Mouse (Mus musculus): ENCODE data around the gene Krt15. TPM values are rescaled to one million over a fixed set of nuclear protein-coding genes. Genes with fewer than 3 reads are reported as not detected.

Gene Krt15
- polyA plus RNA-seq, 1 experiment from 2014 or later = 0.90 TPM

GRCm38 (mm10) chr11:100140966-100141365, 5.2 kb upstream of the Krt15 start:
- DNase-seq (ENCODE audit: low spot score) (no peak), ATAC-seq (replicated peaks; ENCODE audit: low FRiP score) (no peak)
- H3K9ac ChIP-seq (ENCODE audit: low read length) = no peak overlapping the region
- no peaks in the 10 kb centered on the region for H3K36me3 ChIP-seq (ENCODE audit: control insufficient read depth, insufficient read depth, low read length)
- no peak overlapping the region for H3K27ac ChIP-seq (ENCODE audit: low read depth, low read length)
- 90% methylated on average over 21 of the region's 21 CpGs for WGBS
- H3K4me3 ChIP-seq (ENCODE audit: low read depth, low read length) = no peak overlapping the region
- peaks cover 12% of the 10 kb centered on the region; the same call in 1 of the 2 replicates for H3K4me1 ChIP-seq (replicated peaks; ENCODE audit: control insufficient read depth, insufficient read depth, low read length)
- H3K4me2 ChIP-seq (ENCODE audit: low read depth, low read length, severe bottlenecking) = no peak overlapping the region
- H3K9me3 ChIP-seq (ENCODE audit: control insufficient read depth, low read length) = no peaks in the 10 kb centered on the region
- H3K27me3 ChIP-seq (ENCODE audit: control insufficient read depth, insufficient read depth, low read length) = peaks cover 9% of the 10 kb centered on the region

GRCm38 (mm10) chr11:100139391-100139790, 3.7 kb upstream of the Krt15 start:
- H3K27ac ChIP-seq (ENCODE audit: low read depth, low read length) = no peak overlapping the region
- DNase-seq (ENCODE audit: low spot score) = no peak

GRCm38 (mm10) chr11:100138809-100139208, 3.1 kb upstream of the Krt15 start:
- no peak for ATAC-seq (replicated peaks; ENCODE audit: low FRiP score)
- 44% methylated on average over 7 of the region's 7 CpGs for WGBS
- Histone ChIP-seq H3K27ac (ENCODE audit: low read depth, low read length) (no peak overlapping the region), H3K9me3 (ENCODE audit: control insufficient read depth, low read length) (no peaks in the 10 kb centered on the region), H3K4me3 (ENCODE audit: low read depth, low read length) (no peak overlapping the region), H3K27me3 (ENCODE audit: control insufficient read depth, insufficient read depth, low read length) (no peaks in the 10 kb centered on the region), H3K4me2 (ENCODE audit: low read depth, low read length, severe bottlenecking) (no peak overlapping the region), H3K9ac (ENCODE audit: low read length) (no peak overlapping the region), H3K36me3 (ENCODE audit: control insufficient read depth, insufficient read depth, low read length) (no peaks in the 10 kb centered on the region), H3K4me1 (replicated peaks; ENCODE audit: control insufficient read depth, insufficient read depth, low read length) (peaks cover 9% of the 10 kb centered on the region; the same call in 1 of the 2 replicates)
- DNase-seq (ENCODE audit: low spot score) = no peak

More at GRCm38 (mm10) chr11:100139391-100139790, 3.7 kb upstream of the Krt15 start:
- no peak for ATAC-seq (replicated peaks; ENCODE audit: low FRiP score)
- H3K9ac ChIP-seq (ENCODE audit: low read length) = no peak overlapping the region
- no peaks in the 10 kb centered on the region for H3K9me3 ChIP-seq (ENCODE audit: control insufficient read depth, low read length)
- no peak overlapping the region for H3K4me2 ChIP-seq (ENCODE audit: low read depth, low read length, severe bottlenecking)
- no peak overlapping the region for H3K4me3 ChIP-seq (ENCODE audit: low read depth, low read length)
- 87% methylated on average over 2 of the region's 2 CpGs for WGBS
- H3K27me3 ChIP-seq (ENCODE audit: control insufficient read depth, insufficient read depth, low read length) = 0 out of 2 replicates have a peak, but pooled peaks cover 2% of the 10 kb centered on the region
- peaks cover 9% of the 10 kb centered on the region; the same call in 1 of the 2 replicates for H3K4me1 ChIP-seq (replicated peaks; ENCODE audit: control insufficient read depth, insufficient read depth, low read length)
- H3K36me3 ChIP-seq (ENCODE audit: control insufficient read depth, insufficient read depth, low read length) = no peaks in the 10 kb centered on the region

GRCm38 (mm10) chr11:100137693-100138092, 2.0 kb upstream of the Krt15 start:
- Histone ChIP-seq H3K36me3 (ENCODE audit: control insufficient read depth, insufficient read depth, low read length) (no peaks in the 10 kb centered on the region), H3K9me3 (ENCODE audit: control insufficient read depth, low read length) (no peaks in the 10 kb centered on the region), H3K27me3 (ENCODE audit: control insufficient read depth, insufficient read depth, low read length) (no peaks in the 10 kb centered on the region), H3K4me3 (ENCODE audit: low read depth, low read length) (no peak overlapping the region), H3K4me1 (replicated peaks; ENCODE audit: control insufficient read depth, insufficient read depth, low read length) (peaks cover 9% of the 10 kb centered on the region; the same call in 1 of the 2 replicates), H3K9ac (ENCODE audit: low read length) (no peak overlapping the region), H3K4me2 (ENCODE audit: low read depth, low read length, severe bottlenecking) (no peak overlapping the region), H3K27ac (ENCODE audit: low read depth, low read length) (no peak overlapping the region)
- ATAC-seq (replicated peaks; ENCODE audit: low FRiP score) = no peak
- no peak for DNase-seq (ENCODE audit: low spot score)
- 50% methylated on average over 5 of the region's 5 CpGs for WGBS

GRCm38 (mm10) chr11:100136559-100136958, 831 bp upstream of the Krt15 start:
- DNase-seq (ENCODE audit: low spot score) (no peak), ATAC-seq (replicated peaks; ENCODE audit: low FRiP score) (no peak)
- no peak overlapping the region for H3K9ac ChIP-seq (ENCODE audit: low read length)
- no peak overlapping the region for H3K27ac ChIP-seq (ENCODE audit: low read depth, low read length)
- no peak overlapping the region for H3K4me3 ChIP-seq (ENCODE audit: low read depth, low read length)
- 63% methylated on average over 5 of the region's 5 CpGs for WGBS
- no peaks in the 10 kb centered on the region for H3K27me3 ChIP-seq (ENCODE audit: control insufficient read depth, insufficient read depth, low read length)
- no peak overlapping the region for H3K4me2 ChIP-seq (ENCODE audit: low read depth, low read length, severe bottlenecking)
- peaks cover 9% of the 10 kb centered on the region; the same call in 1 of the 2 replicates for H3K4me1 ChIP-seq (replicated peaks; ENCODE audit: control insufficient read depth, insufficient read depth, low read length)
- no peaks in the 10 kb centered on the region for H3K9me3 ChIP-seq (ENCODE audit: control insufficient read depth, low read length)
- no peaks in the 10 kb centered on the region for H3K36me3 ChIP-seq (ENCODE audit: control insufficient read depth, insufficient read depth, low read length)

GRCm38 (mm10) chr11:100124901-100125300, 10.8 kb downstream of the Krt15 start:
- 85% methylated on average over 7 of the region's 7 CpGs for WGBS
- no peak for ATAC-seq (replicated peaks; ENCODE audit: low FRiP score)

GRCm38 (mm10) chr11:100121466-100121865, 14.3 kb downstream of the Krt15 start, which contains the start of gene Krt13:
TSS of gene Krt13 (minus strand) at chr11:100121566.
- ATAC-seq (replicated peaks; ENCODE audit: low FRiP score) = no peak
- Histone ChIP-seq H3K4me2 (ENCODE audit: low read depth, low read length, severe bottlenecking) (no peak within 1 kb of the TSS), H3K27me3 (ENCODE audit: control insufficient read depth, insufficient read depth, low read length) (no peaks in the 10 kb centered on the region), H3K9ac (ENCODE audit: low read length) (no peak within 1 kb of the TSS), H3K36me3 (ENCODE audit: control insufficient read depth, insufficient read depth, low read length) (no peaks in the 10 kb centered on the region), H3K27ac (ENCODE audit: low read depth, low read length) (no peak within 1 kb of the TSS), H3K9me3 (ENCODE audit: control insufficient read depth, low read length) (no peaks in the 10 kb centered on the region), H3K4me3 (ENCODE audit: low read depth, low read length) (no peak within 1 kb of the TSS), H3K4me1 (replicated peaks; ENCODE audit: control insufficient read depth, insufficient read depth, low read length) (no peaks in the 10 kb centered on the region)
- DNase-seq (ENCODE audit: low spot score) = no peak
- 90% methylated on average over 3 of the region's 3 CpGs for WGBS

More at GRCm38 (mm10) chr11:100124901-100125300, 10.8 kb downstream of the Krt15 start:
- no peak for DNase-seq (ENCODE audit: low spot score)
- Histone ChIP-seq H3K27ac (ENCODE audit: low read depth, low read length) (no peak overlapping the region), H3K9ac (ENCODE audit: low read length) (no peak overlapping the region), H3K36me3 (ENCODE audit: control insufficient read depth, insufficient read depth, low read length) (no peaks in the 10 kb centered on the region), H3K4me1 (replicated peaks; ENCODE audit: control insufficient read depth, insufficient read depth, low read length) (no peaks in the 10 kb centered on the region), H3K27me3 (ENCODE audit: control insufficient read depth, insufficient read depth, low read length) (no peaks in the 10 kb centered on the region), H3K4me2 (ENCODE audit: low read depth, low read length, severe bottlenecking) (no peak overlapping the region), H3K9me3 (ENCODE audit: control insufficient read depth, low read length) (no peaks in the 10 kb centered on the region), H3K4me3 (ENCODE audit: low read depth, low read length) (no peak overlapping the region)

GRCm38 (mm10) chr11:100120331-100120730, 15.4 kb downstream of the Krt15 start:
- DNase-seq (ENCODE audit: low spot score) = no peak
- Histone ChIP-seq H3K4me1 (replicated peaks; ENCODE audit: control insufficient read depth, insufficient read depth, low read length) (no peaks in the 10 kb centered on the region), H3K4me2 (ENCODE audit: low read depth, low read length, severe bottlenecking) (no peak overlapping the region), H3K36me3 (ENCODE audit: control insufficient read depth, insufficient read depth, low read length) (no peaks in the 10 kb centered on the region), H3K9ac (ENCODE audit: low read length) (no peak overlapping the region), H3K27ac (ENCODE audit: low read depth, low read length) (no peak overlapping the region), H3K27me3 (ENCODE audit: control insufficient read depth, insufficient read depth, low read length) (no peaks in the 10 kb centered on the region), H3K4me3 (ENCODE audit: low read depth, low read length) (no peak overlapping the region), H3K9me3 (ENCODE audit: control insufficient read depth, low read length) (no peaks in the 10 kb centered on the region)
- 90% methylated on average over 5 of the region's 5 CpGs for WGBS
- ATAC-seq (replicated peaks; ENCODE audit: low FRiP score) = no peak

- H3K4me2 ChIP-seq (ENCODE audit: low read depth, low read length, severe bottlenecking) = no peak overlapping the region
- H3K27me3 ChIP-seq (ENCODE audit: control insufficient read depth, insufficient read depth, low read length) = no peaks in the 10 kb centered on the region
- no peak overlapping the region for H3K27ac ChIP-seq (ENCODE audit: low read depth, low read length)
- WGBS = 87% methylated on average over 2 of the region's 2 CpGs
- no peaks in the 10 kb centered on the region for H3K4me1 ChIP-seq (replicated peaks; ENCODE audit: control insufficient read depth, insufficient read depth, low read length)
- no peaks in the 10 kb centered on the region for H3K9me3 ChIP-seq (ENCODE audit: control insufficient read depth, low read length)
- no peaks in the 10 kb centered on the region for H3K36me3 ChIP-seq (ENCODE audit: control insufficient read depth, insufficient read depth, low read length)
- no peak overlapping the region for H3K9ac ChIP-seq (ENCODE audit: low read length)
- no peak for DNase-seq (ENCODE audit: low spot score)
- H3K4me3 ChIP-seq (ENCODE audit: low read depth, low read length) = no peak overlapping the region
- ATAC-seq (replicated peaks; ENCODE audit: low FRiP score) = no peak
Measured at GRCm38 (mm10) chr11:100113742-100114029, 22.0 kb downstream of the Krt15 start.
